Mouse (Mus musculus) cerebral cortex, adult 2 months (tissue): Measurements from ENCODE around the gene Olfr461.

Source experiments
- WGBS: fragments of 180-500 bp; shearing (Covaris S2); methylation state at CpG from one replicate; pipeline ENCODE4 v1.1.7; 2018; 5-methylcytosine and 5-hydroxymethylcytosine counted together

The Olfr461 gene

GRCm38 (mm10) chr6:40554950-40555349 is at the start of gene Olfr461:
Olfr461 (minus strand) TSS chr6:40555050.
- 77% methylated on average over 2 of the region's 2 CpGs for WGBS

- 37% methylated on average over 4 of the region's 4 CpGs for WGBS
Measured at GRCm38 (mm10) chr6:40598546-40598945, 43.7 kb upstream of the Olfr461 start.

- 75% methylated on average over 3 of the region's 3 CpGs for WGBS
Measured at GRCm38 (mm10) chr6:40594804-40595550, 40.1 kb upstream of the Olfr461 start.

DNA sequence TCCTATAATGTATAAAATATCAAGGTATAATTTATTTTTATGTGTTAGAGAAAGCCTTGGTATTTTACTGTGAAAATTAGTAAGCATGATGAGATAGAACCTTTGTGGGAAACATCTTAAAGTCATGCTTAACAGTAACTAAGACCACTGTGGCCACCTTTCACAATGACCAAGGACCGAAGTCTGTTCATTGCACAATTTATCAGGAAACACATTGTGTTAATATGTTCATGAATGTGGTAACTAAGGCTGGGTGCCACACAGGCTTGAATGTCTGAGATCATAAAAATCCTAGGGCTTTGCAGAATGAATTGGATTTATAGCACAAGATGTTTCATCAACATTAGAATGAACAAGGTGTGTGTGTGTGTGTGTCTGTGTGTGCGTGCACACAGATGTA is 33.5 kb upstream of the Olfr461 start:
- 93% methylated on average over 2 of the region's 2 CpGs for WGBS

- 72% methylated on average over 5 of the region's 5 CpGs for WGBS
Measured at GRCm38 (mm10) chr6:40585645-40586044, 30.8 kb upstream of the Olfr461 start, which contains the start of gene Clec5a. Clec5a (minus strand) TSS chr6:40585821.

GRCm38 (mm10) chr6:40584336-40584735 is 29.5 kb upstream of the Olfr461 start:
- WGBS: 65% methylated on average over 6 of the region's 6 CpGs

DNA sequence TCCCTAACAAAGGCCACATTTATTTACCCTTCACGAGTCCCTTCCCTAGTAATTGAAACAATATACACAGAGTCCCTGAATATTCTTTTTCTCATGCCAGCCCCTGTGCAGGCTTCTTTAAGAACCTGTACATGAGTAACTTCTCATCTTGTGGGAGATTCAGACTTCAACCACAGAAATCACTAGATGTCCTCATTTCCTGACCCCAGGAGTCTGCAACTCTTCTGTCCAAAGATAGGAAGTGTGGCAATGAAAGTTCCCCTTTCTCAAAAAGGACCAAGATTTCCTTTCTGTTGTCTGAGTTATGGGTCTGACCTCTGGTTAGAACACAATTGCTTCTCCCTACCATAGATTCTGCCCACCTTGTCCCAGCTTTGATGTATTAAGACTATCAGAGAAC is 21.5 kb upstream of the Olfr461 start:
- 80% methylated on average over 1 of the region's 1 CpGs for WGBS

DNA sequence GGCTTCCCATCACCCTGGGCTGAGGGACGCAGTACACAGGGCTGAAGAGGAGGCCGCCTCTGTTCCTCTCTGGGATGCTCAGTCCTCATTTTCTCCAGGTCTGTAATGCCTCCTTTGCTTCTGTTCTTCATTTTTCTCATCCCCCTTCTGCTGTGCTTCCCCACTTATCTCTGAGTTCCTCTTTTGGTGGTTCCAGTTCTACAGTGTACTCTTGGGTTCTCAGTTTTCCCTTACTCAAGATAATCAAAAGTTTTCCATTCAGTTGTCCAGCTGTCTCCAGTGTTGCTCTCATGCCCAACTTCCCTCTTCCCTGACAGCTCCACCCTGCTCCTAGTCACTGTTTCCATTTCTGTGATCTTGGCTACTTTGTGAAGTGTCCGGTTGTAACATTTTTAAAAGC is 18.8 kb upstream of the Olfr461 start:
- 73% methylated on average over 3 of the region's 3 CpGs for WGBS

- WGBS: 94% methylated on average over 3 of the region's 3 CpGs
Measured at GRCm38 (mm10) chr6:40569187-40569586, 14.3 kb upstream of the Olfr461 start, which contains the start of gene Olfr460. Olfr460 (plus strand) TSS chr6:40569487.

DNA sequence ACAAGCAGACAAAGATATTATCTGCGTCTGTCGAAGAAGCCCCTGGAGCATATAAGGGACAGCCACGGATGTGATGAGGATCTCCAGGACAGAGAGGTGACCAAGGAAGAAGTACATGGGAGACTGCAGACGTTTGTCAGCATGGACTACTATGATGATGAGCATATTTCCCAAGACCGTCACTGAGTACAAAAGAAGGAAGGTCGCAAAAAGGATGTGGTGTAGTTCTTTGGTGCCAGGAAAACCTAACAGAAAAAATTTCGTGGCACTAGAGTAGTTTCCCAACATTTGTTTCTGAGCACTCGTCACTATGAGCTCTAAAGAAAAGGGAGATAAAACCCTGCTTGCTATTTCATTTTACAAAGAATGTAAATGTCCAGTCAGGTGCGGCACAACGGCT is 10.2 kb downstream of the Olfr461 start:
- 75% methylated on average over 10 of the region's 10 CpGs for WGBS

DNA sequence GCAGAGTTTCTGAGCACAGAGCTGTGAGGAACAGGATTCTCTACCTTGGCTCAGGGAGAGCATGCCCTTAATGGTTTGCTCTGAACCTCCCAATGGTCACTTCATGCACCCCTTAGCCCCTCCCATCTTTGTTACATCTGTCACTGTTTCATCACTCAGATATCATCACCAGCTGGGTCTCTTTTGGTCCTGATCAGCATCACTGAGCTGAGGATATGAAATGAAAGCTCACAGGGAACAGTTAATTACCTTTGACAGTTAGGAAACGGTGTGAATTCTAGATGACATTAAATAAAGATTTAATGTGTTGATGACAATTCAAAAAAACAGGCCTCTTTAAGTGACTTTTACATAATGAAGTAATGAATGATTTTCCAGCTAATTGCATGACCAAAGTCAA is 35.4 kb downstream of the Olfr461 start, which contains the start of gene Prss37:
Gene Prss37, minus strand, starts transcription at position 101 of the 400 bp plus-strand sequence.
- 83% methylated on average over 1 of the region's 1 CpGs for WGBS

DNA sequence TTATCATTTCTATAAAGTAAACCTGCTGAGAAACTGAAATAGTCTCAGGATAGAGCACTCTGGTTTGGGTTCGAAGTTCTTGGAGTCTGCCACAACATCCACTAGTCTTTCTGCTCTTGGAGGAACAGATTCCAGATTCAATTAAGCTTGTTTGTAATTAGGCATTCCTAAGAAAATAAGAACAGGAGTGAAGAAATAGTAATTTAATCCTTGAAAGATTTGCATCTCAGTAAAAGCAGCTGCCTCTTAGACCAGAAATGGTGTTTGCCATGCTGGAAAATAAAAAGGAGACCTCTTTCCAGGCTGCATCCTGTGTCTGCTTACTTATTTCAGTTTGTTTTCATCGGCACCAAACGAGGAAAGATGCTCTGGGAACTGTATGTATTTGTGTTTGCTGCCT is 61.6 kb downstream of the Olfr461 start, which contains the start of gene Tas2r108:
Gene Tas2r108, plus strand, starts transcription at position 301 of the 400 bp plus-strand sequence.
- 76% methylated on average over 3 of the region's 3 CpGs for WGBS
